Mouse (Mus musculus): ENCODE data around the gene Slc18a2. TPM values are rescaled to one million over a fixed set of nuclear protein-coding genes. Genes with fewer than 3 reads are reported as not detected.
A peak's percentile ranks its signal among the peaks of the same experiment; 100 is the strongest.

Slc18a2 gene
- polyA plus RNA-seq (2016; fragmentation: Nextera tagmentation; extraction: Ambion mirVana) = 11.2 and 12.0 TPM in 2 replicates

GRCm38 (mm10) chr19:59260718-59261442 is at the start of gene Slc18a2:
TSS of gene Slc18a2 (plus strand) at chr19:59260896.
- H3K4me3 ChIP-seq = peak within 1 kb of the TSS; percentile 54
- H3K27me3 ChIP-seq (replicated peaks) = peaks cover 44% of the 10 kb centered on the region
- H3K36me3 ChIP-seq = no peaks in the 10 kb centered on the region
- H3K9ac ChIP-seq = peak within 1 kb of the TSS; percentile 58
- H3K4me2 ChIP-seq = peak within 1 kb of the TSS; percentile 87
- peak; percentile 91 for ATAC-seq (ENCODE audit: insufficient number of reproducible peaks, low FRiP score)
- WGBS = under 1% methylated on average over 55 of the region's 55 CpGs
- no peak within 1 kb of the TSS for H3K27ac ChIP-seq (ENCODE audit: poor library complexity, severe bottlenecking)
- 0 out of 2 replicates have a peak, but pooled peaks cover 3% of the 10 kb centered on the region for H3K9me3 ChIP-seq (replicated peaks)
- H3K4me1 ChIP-seq (replicated peaks) = peaks cover 22% of the 10 kb centered on the region

GRCm38 (mm10) chr19:59216891-59217290 is 43.8 kb upstream of the Slc18a2 start:
- Histone ChIP-seq H3K36me3 (no peaks in the 10 kb centered on the region), H3K4me3 (no peak overlapping the region), H3K9me3 (replicated peaks) (no peaks in the 10 kb centered on the region), H3K4me1 (replicated peaks) (peaks cover 5% of the 10 kb centered on the region), H3K9ac (no peak overlapping the region), H3K27me3 (replicated peaks) (0 out of 2 replicates have a peak, but pooled peaks cover 9% of the 10 kb centered on the region), H3K4me2 (no peak overlapping the region), H3K27ac (ENCODE audit: poor library complexity, severe bottlenecking) (no peak overlapping the region)
- 67% methylated on average over 3 of the region's 3 CpGs for WGBS
- ATAC-seq (ENCODE audit: insufficient number of reproducible peaks, low FRiP score) = no peak

GRCm38 (mm10) chr19:59218991-59219390 is 41.7 kb upstream of the Slc18a2 start, which contains the start of gene Kcnk18:
TSS of gene Kcnk18 (plus strand) at chr19:59219214.
- Histone ChIP-seq H3K36me3 (no peaks in the 10 kb centered on the region), H3K27me3 (replicated peaks) (0 out of 2 replicates have a peak, but pooled peaks cover 9% of the 10 kb centered on the region), H3K4me1 (replicated peaks) (no peaks in the 10 kb centered on the region), H3K4me3 (no peak within 1 kb of the TSS), H3K4me2 (no peak within 1 kb of the TSS), H3K9me3 (replicated peaks) (no peaks in the 10 kb centered on the region), H3K9ac (no peak within 1 kb of the TSS), H3K27ac (ENCODE audit: poor library complexity, severe bottlenecking) (no peak within 1 kb of the TSS)
- WGBS = 84% methylated on average over 8 of the region's 8 CpGs
- ATAC-seq (ENCODE audit: insufficient number of reproducible peaks, low FRiP score) = no peak

GRCm38 (mm10) chr19:59221131-59221530 is 39.6 kb upstream of the Slc18a2 start:
- Histone ChIP-seq H3K9ac (no peak overlapping the region), H3K9me3 (replicated peaks) (peaks cover 3% of the 10 kb centered on the region; the same call in 1 of the 2 replicates), H3K27me3 (replicated peaks) (0 out of 2 replicates have a peak, but pooled peaks cover 9% of the 10 kb centered on the region), H3K36me3 (no peaks in the 10 kb centered on the region), H3K4me2 (no peak overlapping the region), H3K4me1 (replicated peaks) (no peaks in the 10 kb centered on the region), H3K27ac (ENCODE audit: poor library complexity, severe bottlenecking) (no peak overlapping the region), H3K4me3 (no peak overlapping the region)
- ATAC-seq (ENCODE audit: insufficient number of reproducible peaks, low FRiP score) = no peak
- 47% methylated on average over 3 of the region's 3 CpGs for WGBS

- no peaks in the 10 kb centered on the region for H3K36me3 ChIP-seq
- H3K27me3 ChIP-seq (replicated peaks) = no peaks in the 10 kb centered on the region
- H3K9me3 ChIP-seq (replicated peaks) = peaks cover 3% of the 10 kb centered on the region; the same call in 1 of the 2 replicates
- ATAC-seq (ENCODE audit: insufficient number of reproducible peaks, low FRiP score) = no peak
- 51% methylated on average over 3 of the region's 3 CpGs for whole genome bisulfite sequencing
- H3K4me3 ChIP-seq = no peak overlapping the region
- H3K4me1 ChIP-seq (replicated peaks) = no peaks in the 10 kb centered on the region
- H3K4me2 ChIP-seq = no peak overlapping the region
- H3K9ac ChIP-seq = no peak overlapping the region
- H3K27ac ChIP-seq (ENCODE audit: poor library complexity, severe bottlenecking) = no peak overlapping the region
Observed at GRCm38 (mm10) chr19:59228376-59228775, 32.3 kb upstream of the Slc18a2 start.

- no peak for ATAC-seq (ENCODE audit: insufficient number of reproducible peaks, low FRiP score)
- Histone ChIP-seq H3K36me3 (no peaks in the 10 kb centered on the region), H3K27me3 (replicated peaks) (0 out of 2 replicates have a peak, but pooled peaks cover 3% of the 10 kb centered on the region), H3K4me3 (no peak overlapping the region), H3K4me2 (no peak overlapping the region), H3K27ac (ENCODE audit: poor library complexity, severe bottlenecking) (no peak overlapping the region), H3K9ac (no peak overlapping the region), H3K4me1 (replicated peaks) (no peaks in the 10 kb centered on the region), H3K9me3 (replicated peaks) (peaks cover 4% of the 10 kb centered on the region; the same call in 1 of the 2 replicates)
- WGBS = 62% methylated on average over 5 of the region's 5 CpGs
Observed at GRCm38 (mm10) chr19:59232786-59233185, 27.9 kb upstream of the Slc18a2 start.

- ATAC-seq (ENCODE audit: insufficient number of reproducible peaks, low FRiP score) = no peak
- no peak overlapping the region for H3K4me3 ChIP-seq
- H3K36me3 ChIP-seq = no peaks in the 10 kb centered on the region
- H3K9ac ChIP-seq = no peak overlapping the region
- peaks cover 4% of the 10 kb centered on the region; the same call in 1 of the 2 replicates for H3K9me3 ChIP-seq (replicated peaks)
- 76% methylated on average over 18 of the region's 18 CpGs for WGBS
- H3K27ac ChIP-seq (ENCODE audit: poor library complexity, severe bottlenecking) = no peak overlapping the region
- H3K27me3 ChIP-seq (replicated peaks) = peaks cover 15% of the 10 kb centered on the region
- H3K4me1 ChIP-seq (replicated peaks) = no peaks in the 10 kb centered on the region
- H3K4me2 ChIP-seq = no peak overlapping the region
Observed at GRCm38 (mm10) chr19:59235001-59235400, 25.7 kb upstream of the Slc18a2 start.

GRCm38 (mm10) chr19:59236046-59236445 is 24.6 kb upstream of the Slc18a2 start:
- H3K4me1 ChIP-seq (replicated peaks) = no peaks in the 10 kb centered on the region
- no peak overlapping the region for H3K27ac ChIP-seq (ENCODE audit: poor library complexity, severe bottlenecking)
- H3K4me2 ChIP-seq = no peak overlapping the region
- no peak overlapping the region for H3K9ac ChIP-seq
- H3K9me3 ChIP-seq (replicated peaks) = peaks cover 4% of the 10 kb centered on the region; the same call in 1 of the 2 replicates
- no peak for ATAC-seq (ENCODE audit: insufficient number of reproducible peaks, low FRiP score)
- H3K36me3 ChIP-seq = no peaks in the 10 kb centered on the region
- peaks cover 20% of the 10 kb centered on the region for H3K27me3 ChIP-seq (replicated peaks)
- 81% methylated on average over 6 of the region's 6 CpGs for WGBS
- H3K4me3 ChIP-seq = no peak overlapping the region

- Histone ChIP-seq H3K9ac (no peak overlapping the region), H3K4me2 (no peak overlapping the region), H3K36me3 (no peaks in the 10 kb centered on the region), H3K4me1 (replicated peaks) (no peaks in the 10 kb centered on the region), H3K27me3 (replicated peaks) (peaks cover 22% of the 10 kb centered on the region), H3K4me3 (no peak overlapping the region), H3K9me3 (replicated peaks) (peaks cover 4% of the 10 kb centered on the region; the same call in 1 of the 2 replicates), H3K27ac (ENCODE audit: poor library complexity, severe bottlenecking) (no peak overlapping the region)
- 71% methylated on average over 3 of the region's 3 CpGs for WGBS
- ATAC-seq (ENCODE audit: insufficient number of reproducible peaks, low FRiP score) = no peak
Observed at GRCm38 (mm10) chr19:59238630-59239029, 22.1 kb upstream of the Slc18a2 start.

GRCm38 (mm10) chr19:59239124-59239817 is 21.4 kb upstream of the Slc18a2 start:
- Histone ChIP-seq H3K4me3 (no peak overlapping the region), H3K36me3 (no peaks in the 10 kb centered on the region), H3K27me3 (replicated peaks) (peaks cover 22% of the 10 kb centered on the region), H3K9ac (no peak overlapping the region), H3K9me3 (replicated peaks) (0 out of 2 replicates have a peak, but pooled peaks cover under 1% of the 10 kb centered on the region), H3K4me2 (0 out of 2 replicates have a peak overlapping the region, but pooled peaks have one; percentile 25), H3K4me1 (replicated peaks) (no peaks in the 10 kb centered on the region), H3K27ac (ENCODE audit: poor library complexity, severe bottlenecking) (no peak overlapping the region)
- 21% methylated on average over 17 of the region's 17 CpGs for WGBS
- ATAC-seq (ENCODE audit: insufficient number of reproducible peaks, low FRiP score) = 0 out of 2 replicates have a peak, but pooled peaks have one; percentile 31

GRCm38 (mm10) chr19:59241987-59242386 is 18.7 kb upstream of the Slc18a2 start:
- WGBS = 74% methylated on average over 4 of the region's 4 CpGs
- H3K9ac ChIP-seq = no peak overlapping the region
- peaks cover 27% of the 10 kb centered on the region for H3K27me3 ChIP-seq (replicated peaks)
- no peak for ATAC-seq (ENCODE audit: insufficient number of reproducible peaks, low FRiP score)
- H3K36me3 ChIP-seq = no peaks in the 10 kb centered on the region
- no peaks in the 10 kb centered on the region for H3K9me3 ChIP-seq (replicated peaks)
- no peak overlapping the region for H3K4me2 ChIP-seq
- H3K27ac ChIP-seq (ENCODE audit: poor library complexity, severe bottlenecking) = no peak overlapping the region
- no peaks in the 10 kb centered on the region for H3K4me1 ChIP-seq (replicated peaks)
- H3K4me3 ChIP-seq = no peak overlapping the region

Measured in heart, embryonic 12.5 days (tissue).